25 mouse cellular contexts compared by ENCODE assay signal in the genomic region with DNA sequence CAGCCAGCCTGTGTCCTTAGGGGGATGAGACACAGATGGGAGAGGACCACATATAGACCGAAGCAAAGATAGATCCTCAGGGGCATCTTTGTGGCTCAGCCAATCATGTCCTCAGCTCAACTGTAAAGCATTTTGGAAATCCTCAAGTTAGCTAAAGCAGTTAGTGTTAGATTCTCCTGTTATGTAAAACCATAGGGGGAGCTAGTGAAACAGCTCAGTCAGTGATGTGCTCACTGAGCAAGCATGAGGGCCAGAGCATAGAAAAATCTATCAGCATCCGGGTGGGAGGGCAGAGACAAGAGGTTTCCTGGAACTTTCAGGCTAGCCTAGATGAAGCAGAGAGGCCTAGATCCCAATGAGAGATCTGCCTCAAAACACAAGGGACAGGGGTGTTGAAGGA. TPM values are rescaled to one million over a fixed set of nuclear protein-coding genes. Genes with fewer than 3 reads are reported as not detected.
"Had no signal": no experiment of that assay in that cellular context is flagged by ENCODE, and none has a peak within 500 bp of the region (broad histone marks: within the 10 kb centered on the region; RNA-seq: fewer than 3 reads in every experiment).

No protein-coding gene starts in this region.

- H3K36me3 ChIP-seq: lung, embryonic 15.5 days; midbrain, embryonic 13.5 days; midbrain, embryonic 15.5 days; neural tube, embryonic 12.5 days; stomach, embryonic 15.5 days had no signal

- H3K27ac ChIP-seq: lung, embryonic 15.5 days; macrophage; midbrain, embryonic 13.5 days; midbrain, embryonic 15.5 days; neural tube, embryonic 12.5 days; stomach, embryonic 15.5 days; stomach, postnatal 0 days had no signal

- H3K4me1 ChIP-seq: lung, embryonic 15.5 days; megakaryocyte, embryonic 14.5 days; midbrain, embryonic 13.5 days; midbrain, embryonic 15.5 days; neural tube, embryonic 12.5 days; stomach, embryonic 15.5 days had no signal

- H3K4me3 ChIP-seq: lung, embryonic 15.5 days; megakaryocyte, embryonic 14.5 days; midbrain, embryonic 13.5 days; midbrain, embryonic 15.5 days; neural tube, embryonic 12.5 days; stomach, embryonic 15.5 days had no signal

- ATAC-seq: liver, postnatal 0 days; lung, postnatal 0 days; midbrain, embryonic 13.5 days; midbrain, embryonic 15.5 days had no signal

- DNase-seq: liver, postnatal 0 days; lung, adult 2 months; lung, postnatal 14 days; lung, postnatal 36 days; right cerebral cortex, postnatal 14 days; thymus, adult 2 months; thymus, postnatal 25 days; thymus, postnatal 4 days had no signal

- H3K4me2 ChIP-seq: lung, embryonic 15.5 days; midbrain, embryonic 11.5 days; midbrain, embryonic 13.5 days; midbrain, embryonic 15.5 days; neural tube, embryonic 12.5 days; stomach, embryonic 15.5 days had no signal

- H3K27me3 ChIP-seq: neural tube, embryonic 12.5 days had no signal

- H3K9me3 ChIP-seq: lung, embryonic 15.5 days; midbrain, embryonic 13.5 days; midbrain, embryonic 15.5 days; neural tube, embryonic 12.5 days; stomach, embryonic 15.5 days had no signal

- H3K9ac ChIP-seq: liver, postnatal 0 days; lung, embryonic 15.5 days; midbrain, embryonic 13.5 days; midbrain, embryonic 15.5 days; neural tube, embryonic 12.5 days; stomach, embryonic 15.5 days had no signal

RNA-seq across cellular contexts. Expression of gene Prss54, which starts 48.7 kb away (rescaled TPM):
- total RNA-seq: megakaryocyte progenitor cell, adult 5-6 weeks; midbrain, postnatal 0 days; monocyte, adult 5-6 weeks; neutrophil, adult 5-6 weeks had no signal
- polyA plus RNA-seq: liver, postnatal 0 days; lung, adult 2 months; lung, embryonic 15.5 days; lung, postnatal 0 days; macrophage; midbrain, embryonic 11.5 days; midbrain, embryonic 13.5 days; midbrain, embryonic 15.5 days; midbrain, postnatal 0 days; neural tube, embryonic 12.5 days; neural tube, embryonic 14.5 days; spleen, adult 2 months; stomach, embryonic 15.5 days; stomach, postnatal 0 days; urinary bladder, adult 2 months had no signal

RNA-seq across cellular contexts. Expression of gene Ndrg4, which starts 51.9 kb away (rescaled TPM):
- total RNA-seq: megakaryocyte progenitor cell, adult 5-6 weeks; monocyte, adult 5-6 weeks; neutrophil, adult 5-6 weeks had no signal
